ENCODE assay signal across 7 mouse cellular contexts in the genomic region with DNA sequence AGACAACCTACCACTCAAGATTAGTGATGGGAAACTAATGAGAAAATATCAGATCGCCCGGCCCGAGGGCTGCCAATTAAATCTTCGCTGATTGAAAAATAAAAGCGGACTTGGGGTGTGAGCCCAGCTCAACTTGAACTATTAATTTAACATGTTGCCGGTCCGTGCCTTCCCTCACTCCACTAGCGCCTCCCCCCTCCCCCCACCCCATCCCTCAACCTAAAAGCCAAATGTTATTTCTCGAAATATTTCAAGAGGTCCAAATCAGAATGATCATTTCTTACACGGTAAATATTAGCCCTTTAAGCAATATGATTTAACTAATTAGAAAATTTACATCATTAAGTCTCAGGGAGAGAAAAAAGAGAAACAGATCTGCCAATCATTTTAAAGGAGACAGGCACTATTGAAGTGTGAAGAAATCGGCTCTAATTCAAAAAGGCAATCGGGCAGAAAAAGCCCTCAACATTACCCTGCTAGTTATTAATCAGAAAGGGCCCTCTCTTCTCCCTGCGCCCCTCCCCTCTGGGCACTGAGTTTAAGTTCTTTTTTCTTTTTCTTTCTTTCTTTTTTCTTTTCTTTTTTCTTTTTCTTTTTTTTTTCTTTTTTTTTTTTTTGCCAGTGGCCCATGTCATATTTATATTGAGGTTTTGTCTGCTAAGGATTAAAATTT.
DNase-seq lines count a peak whose midpoint lies in the region; ATAC-seq and TF ChIP-seq lines count a peak whose summit lies in the region.

No protein-coding gene starts in this region.

- peak overlapping the region; percentile 15; the same call in 1 of the 2 replicates for H3K9ac ChIP-seq in heart, embryonic 15.5 days
- no peak overlapping the region for H3K9ac ChIP-seq in liver, embryonic 16.5 days (ENCODE audit: low read depth, low read length)

- no peaks in the 10 kb centered on the region for H3K79me2 ChIP-seq in C2C12 (ENCODE audit: control insufficient read depth, insufficient read depth)

- H3K36me3 ChIP-seq in C2C12 (ENCODE audit: control insufficient read depth, insufficient read depth): no peaks in the 10 kb centered on the region
- no peaks in the 10 kb centered on the region for H3K36me3 ChIP-seq in heart, embryonic 15.5 days
- H3K36me3 ChIP-seq in liver, embryonic 16.5 days (ENCODE audit: control insufficient read depth, insufficient read depth): no peaks in the 10 kb centered on the region

- no peak for TF ChIP-seq CTCF in C2C12 (IDR thresholded peaks at IDR 0.05; ENCODE audit: control insufficient read depth, insufficient read depth, insufficient read length)

- no peaks in the 10 kb centered on the region for H3K79me3 ChIP-seq in C2C12 (ENCODE audit: low read depth)

- no peak overlapping the region for H3K27ac ChIP-seq in heart, embryonic 15.5 days
- H3K27ac ChIP-seq in liver, embryonic 16.5 days (ENCODE audit: low read length): no peak overlapping the region

- peak overlapping the region; percentile 18 for H3ac ChIP-seq in C2C12 (ENCODE audit: control insufficient read depth, insufficient read length, low read depth)

- H3K4me3 ChIP-seq in C2C12 (ENCODE audit: insufficient read depth, poor library complexity, severe bottlenecking): peak overlapping the region; percentile 34
- peak overlapping the region; percentile 47 for H3K4me3 ChIP-seq in heart, embryonic 15.5 days
- H3K4me3 ChIP-seq in liver, embryonic 16.5 days (ENCODE audit: low read depth, low read length): no peak overlapping the region

- 11% methylated on average over 13 of the region's 13 CpGs for WGBS in heart, embryonic 15.5 days
- WGBS in liver, embryonic 16.5 days (ENCODE audit: insufficient replicate concordance): 7% methylated on average over 13 of the region's 13 CpGs

- H3K4me1 ChIP-seq in heart, embryonic 15.5 days (replicated peaks): peaks cover 36% of the 10 kb centered on the region
- no peaks in the 10 kb centered on the region for H3K4me1 ChIP-seq in liver, embryonic 16.5 days (ENCODE audit: control insufficient read depth, low read depth, low read length)

- no peak for ATAC-seq in heart, embryonic 15.5 days (replicated peaks; ENCODE audit: insufficient number of reproducible peaks, insufficient read depth, low FRiP score, low read depth)
- no peak for ATAC-seq in liver, embryonic 16.5 days (ENCODE audit: low read depth)

- peak; percentile 32 for DNase-seq in 3T3-L1 (ENCODE audit: low read depth, low spot score)
- DNase-seq in cerebellum, adult 9-10 months: no peak
- DNase-seq in thymus, postnatal 4 days: no peak
- no peak for DNase-seq in frontal cortex, postnatal 10 days (ENCODE audit: low spot score in 2 of 2)

- H3K4me2 ChIP-seq in heart, embryonic 15.5 days: peak overlapping the region; percentile 70
- peak overlapping the region; percentile 46 for H3K4me2 ChIP-seq in liver, embryonic 16.5 days (ENCODE audit: low read depth, low read length)

- H3K27me3 ChIP-seq in C2C12 (ENCODE audit: control insufficient read depth, insufficient read depth, insufficient read length): no peaks in the 10 kb centered on the region
- peaks cover 26% of the 10 kb centered on the region for H3K27me3 ChIP-seq in heart, embryonic 15.5 days
- H3K27me3 ChIP-seq in liver, embryonic 16.5 days (ENCODE audit: control insufficient read depth, insufficient read depth, low read depth, low read length): peaks cover 90% of the 10 kb centered on the region

- H3K9me3 ChIP-seq in heart, embryonic 15.5 days (replicated peaks): no peaks in the 10 kb centered on the region
- no peaks in the 10 kb centered on the region for H3K9me3 ChIP-seq in liver, embryonic 16.5 days (replicated peaks; ENCODE audit: control insufficient read depth, low read length)

TF ChIP-seq in C2C12, 6 proteins besides CTCF, POLR2A, EP300 and RAD21:
- TF ChIP-seq MYOD1 (IDR thresholded peaks at IDR 0.05; ENCODE audit: control insufficient read depth, insufficient read length, low read depth) (no peak), CEBPB (IDR thresholded peaks at IDR 0.05; ENCODE audit: low read depth) (no peak), USF1 (IDR thresholded peaks at IDR 0.05; ENCODE audit: low read depth) (no peak), MYOG (IDR thresholded peaks at IDR 0.05; ENCODE audit: control insufficient read depth, extremely low read depth, insufficient read length) (no peak), FOSL1 (IDR thresholded peaks at IDR 0.05; ENCODE audit: insufficient read depth, low read length, poor library complexity, severe bottlenecking) (no peak), MAX (IDR thresholded peaks at IDR 0.05) (no peak)
